Mouse (Mus musculus): ENCODE results near the gene Rin2. TPM values are rescaled to one million over a fixed set of nuclear protein-coding genes. Genes with fewer than 3 reads are reported as not detected.
A peak's percentile ranks its signal among the peaks of the same experiment; 100 is the strongest.

Rin2 gene
- total and polyA plus RNA-seq, 2 experiments = 3.4 to 10.9 TPM

DNA sequence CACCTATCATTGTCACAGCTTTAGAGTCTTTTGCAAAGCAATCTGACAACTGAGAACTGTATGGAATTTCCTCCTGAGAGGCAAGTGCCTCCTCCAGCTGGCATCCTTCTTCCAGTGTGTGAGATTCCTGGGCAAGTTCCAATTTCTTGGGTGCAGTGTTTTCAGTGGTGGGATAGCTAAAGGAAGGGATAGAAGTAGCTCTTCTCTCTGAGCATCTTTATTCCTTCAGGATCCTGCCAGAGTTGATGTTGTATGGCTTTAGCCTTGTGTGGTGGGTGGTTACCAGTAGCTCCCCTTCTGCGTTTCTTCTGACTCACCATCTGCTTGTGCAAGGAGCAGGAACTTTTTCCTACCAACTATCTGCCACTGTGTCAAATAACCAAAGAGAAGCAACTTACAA is 9.1 kb downstream of the Rin2 start:
- no peak for DNase-seq (ENCODE audit: extremely low read depth, low read depth, low spot score)
- H3K27ac ChIP-seq (replicated peaks; ENCODE audit: insufficient read depth, low read depth, low read length) = no peak overlapping the region
- H3K4me1 ChIP-seq (ENCODE audit: control insufficient read depth, insufficient read depth, low read length) = peaks cover 13% of the 10 kb centered on the region
- H3K4me3 ChIP-seq (ENCODE audit: insufficient read depth, low read depth, low read length) = no peak overlapping the region
- H3K27me3 ChIP-seq (ENCODE audit: control insufficient read depth, insufficient read depth, low read length) = no peaks in the 10 kb centered on the region
- H3K79me2 ChIP-seq (ENCODE audit: control insufficient read depth, insufficient read depth, low read length) = peaks cover 24% of the 10 kb centered on the region; the same call in 1 of the 2 replicates
- H3K36me3 ChIP-seq (ENCODE audit: control insufficient read depth, insufficient read depth, low read length) = no peaks in the 10 kb centered on the region
- H3K9ac ChIP-seq (ENCODE audit: low read depth, low read length) = no peak overlapping the region
- 88% methylated on average over 1 of the region's 1 CpGs for WGBS
- no peak for TF ChIP-seq POLR2A (IDR thresholded peaks at IDR 0.05; ENCODE audit: extremely low read depth, insufficient read depth, low read length)
- TF ChIP-seq CTCF (IDR thresholded peaks at IDR 0.05; ENCODE audit: low read depth, low read length) = no peak

- H3K79me2 ChIP-seq (ENCODE audit: control insufficient read depth, insufficient read depth, low read length) = peaks cover 24% of the 10 kb centered on the region; the same call in 1 of the 2 replicates
- 78% methylated on average over 8 of the region's 8 CpGs for WGBS
- H3K4me3 ChIP-seq (ENCODE audit: insufficient read depth, low read depth, low read length) = no peak overlapping the region
- DNase-seq (ENCODE audit: extremely low read depth, low read depth, low spot score) = no peak
- TF ChIP-seq CTCF (IDR thresholded peaks at IDR 0.05; ENCODE audit: low read depth, low read length) = no peak
- no peak for TF ChIP-seq POLR2A (IDR thresholded peaks at IDR 0.05; ENCODE audit: extremely low read depth, insufficient read depth, low read length)
- H3K36me3 ChIP-seq (ENCODE audit: control insufficient read depth, insufficient read depth, low read length) = no peaks in the 10 kb centered on the region
- no peak overlapping the region for H3K9ac ChIP-seq (ENCODE audit: low read depth, low read length)
- no peaks in the 10 kb centered on the region for H3K27me3 ChIP-seq (ENCODE audit: control insufficient read depth, insufficient read depth, low read length)
- H3K4me1 ChIP-seq (ENCODE audit: control insufficient read depth, insufficient read depth, low read length) = peaks cover 13% of the 10 kb centered on the region
- no peak overlapping the region for H3K27ac ChIP-seq (replicated peaks; ENCODE audit: insufficient read depth, low read depth, low read length)
These were observed 9.9 kb downstream of the Rin2 start for GRCm38 (mm10) chr2:145684891-145685290.

GRCm38 (mm10) chr2:145686017-145686416 is 11.0 kb downstream of the Rin2 start:
- H3K27me3 ChIP-seq (ENCODE audit: control insufficient read depth, insufficient read depth, low read length) = no peaks in the 10 kb centered on the region
- DNase-seq (ENCODE audit: extremely low read depth, low read depth, low spot score) = peak; percentile 90
- H3K36me3 ChIP-seq (ENCODE audit: control insufficient read depth, insufficient read depth, low read length) = no peaks in the 10 kb centered on the region
- no peak overlapping the region for H3K4me3 ChIP-seq (ENCODE audit: insufficient read depth, low read depth, low read length)
- 45% methylated on average over 4 of the region's 4 CpGs for WGBS
- H3K4me1 ChIP-seq (ENCODE audit: control insufficient read depth, insufficient read depth, low read length) = peaks cover 10% of the 10 kb centered on the region
- TF ChIP-seq CTCF (IDR thresholded peaks at IDR 0.05; ENCODE audit: low read depth, low read length) (no peak), POLR2A (IDR thresholded peaks at IDR 0.05; ENCODE audit: extremely low read depth, insufficient read depth, low read length) (no peak)
- H3K79me2 ChIP-seq (ENCODE audit: control insufficient read depth, insufficient read depth, low read length) = peaks cover 22% of the 10 kb centered on the region; the same call in 1 of the 2 replicates
- H3K9ac ChIP-seq (ENCODE audit: low read depth, low read length) = no peak overlapping the region
- H3K27ac ChIP-seq (replicated peaks; ENCODE audit: insufficient read depth, low read depth, low read length) = no peak overlapping the region

DNA sequence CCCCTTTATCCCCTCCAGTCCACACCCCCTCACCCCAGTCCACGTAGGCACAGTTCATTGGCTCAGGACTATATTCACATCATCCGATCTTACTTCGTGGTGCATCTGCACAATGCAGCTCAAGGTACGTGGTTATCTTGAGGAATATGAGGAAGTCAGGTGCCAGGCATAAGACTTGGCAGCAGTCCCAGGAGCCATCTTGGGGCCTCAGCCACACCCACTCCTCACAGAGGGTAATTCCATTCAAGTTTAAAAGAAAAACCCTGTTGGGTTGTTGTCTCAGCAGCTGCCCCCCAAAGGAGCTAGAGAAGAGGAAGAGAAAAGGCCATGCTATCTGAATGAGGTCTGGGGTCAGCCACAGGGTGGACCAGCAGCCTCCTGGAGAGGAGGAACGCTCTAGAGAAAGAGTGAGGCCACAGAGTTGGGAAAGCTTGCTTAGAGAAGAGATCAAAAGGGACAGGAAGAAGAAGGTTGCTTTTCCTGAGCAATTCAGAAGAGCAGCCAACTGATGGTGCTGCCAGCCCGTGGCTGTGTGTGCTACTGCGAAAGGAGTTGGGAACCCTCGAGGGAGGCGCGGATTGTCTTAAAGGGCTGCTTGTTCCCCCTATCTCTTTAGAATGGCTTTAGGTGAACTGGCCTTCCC is 16.5 kb downstream of the Rin2 start:
- no peak for DNase-seq (ENCODE audit: extremely low read depth, low read depth, low spot score)
- H3K9ac ChIP-seq (ENCODE audit: low read depth, low read length) = no peak overlapping the region
- H3K4me1 ChIP-seq (ENCODE audit: control insufficient read depth, insufficient read depth, low read length) = peaks cover 2% of the 10 kb centered on the region; the same call in 1 of the 2 replicates
- TF ChIP-seq CTCF (IDR thresholded peaks at IDR 0.05; ENCODE audit: low read depth, low read length) = no peak
- TF ChIP-seq POLR2A (IDR thresholded peaks at IDR 0.05; ENCODE audit: extremely low read depth, insufficient read depth, low read length) = no peak
- WGBS = 95% methylated on average over 10 of the region's 10 CpGs
- H3K27me3 ChIP-seq (ENCODE audit: control insufficient read depth, insufficient read depth, low read length) = no peaks in the 10 kb centered on the region
- H3K36me3 ChIP-seq (ENCODE audit: control insufficient read depth, insufficient read depth, low read length) = no peaks in the 10 kb centered on the region
- no peak overlapping the region for H3K4me3 ChIP-seq (ENCODE audit: insufficient read depth, low read depth, low read length)
- H3K79me2 ChIP-seq (ENCODE audit: control insufficient read depth, insufficient read depth, low read length) = peaks cover 27% of the 10 kb centered on the region
- no peak overlapping the region for H3K27ac ChIP-seq (replicated peaks; ENCODE audit: insufficient read depth, low read depth, low read length)

DNA sequence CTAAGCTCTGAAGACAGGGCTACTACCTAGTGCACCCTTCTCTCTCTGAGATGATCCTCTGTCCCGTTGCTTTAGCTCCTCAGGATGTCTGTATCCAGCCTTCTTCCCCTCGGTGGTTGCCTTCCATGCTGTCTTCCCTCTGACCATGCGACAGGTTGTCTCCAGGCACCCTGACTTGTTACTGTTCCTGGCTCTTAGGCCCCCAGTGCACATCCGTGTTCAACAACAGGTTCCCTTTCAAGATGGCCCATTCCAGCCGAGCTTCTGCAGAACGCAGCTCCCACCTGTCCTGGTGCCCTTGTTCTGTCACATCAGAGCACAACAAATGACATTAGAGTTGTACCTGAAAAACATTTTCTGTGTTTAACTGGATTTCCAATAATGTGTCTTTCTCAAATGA is 22.1 kb downstream of the Rin2 start:
- Histone ChIP-seq H3K27ac (replicated peaks; ENCODE audit: insufficient read depth, low read depth, low read length) (no peak overlapping the region), H3K4me3 (ENCODE audit: insufficient read depth, low read depth, low read length) (no peak overlapping the region), H3K36me3 (ENCODE audit: control insufficient read depth, insufficient read depth, low read length) (peaks cover 3% of the 10 kb centered on the region; the same call in 1 of the 2 replicates), H3K79me2 (ENCODE audit: control insufficient read depth, insufficient read depth, low read length) (peaks cover 3% of the 10 kb centered on the region; the same call in 1 of the 2 replicates), H3K4me1 (ENCODE audit: control insufficient read depth, insufficient read depth, low read length) (no peaks in the 10 kb centered on the region; the same call in 1 of the 2 replicates), H3K9ac (ENCODE audit: low read depth, low read length) (no peak overlapping the region), H3K27me3 (ENCODE audit: control insufficient read depth, insufficient read depth, low read length) (no peaks in the 10 kb centered on the region)
- no peak for DNase-seq (ENCODE audit: extremely low read depth, low read depth, low spot score)
- TF ChIP-seq CTCF (IDR thresholded peaks at IDR 0.05; ENCODE audit: low read depth, low read length) (no peak), POLR2A (IDR thresholded peaks at IDR 0.05; ENCODE audit: extremely low read depth, insufficient read depth, low read length) (no peak)
- WGBS = 84% methylated on average over 6 of the region's 6 CpGs

DNA sequence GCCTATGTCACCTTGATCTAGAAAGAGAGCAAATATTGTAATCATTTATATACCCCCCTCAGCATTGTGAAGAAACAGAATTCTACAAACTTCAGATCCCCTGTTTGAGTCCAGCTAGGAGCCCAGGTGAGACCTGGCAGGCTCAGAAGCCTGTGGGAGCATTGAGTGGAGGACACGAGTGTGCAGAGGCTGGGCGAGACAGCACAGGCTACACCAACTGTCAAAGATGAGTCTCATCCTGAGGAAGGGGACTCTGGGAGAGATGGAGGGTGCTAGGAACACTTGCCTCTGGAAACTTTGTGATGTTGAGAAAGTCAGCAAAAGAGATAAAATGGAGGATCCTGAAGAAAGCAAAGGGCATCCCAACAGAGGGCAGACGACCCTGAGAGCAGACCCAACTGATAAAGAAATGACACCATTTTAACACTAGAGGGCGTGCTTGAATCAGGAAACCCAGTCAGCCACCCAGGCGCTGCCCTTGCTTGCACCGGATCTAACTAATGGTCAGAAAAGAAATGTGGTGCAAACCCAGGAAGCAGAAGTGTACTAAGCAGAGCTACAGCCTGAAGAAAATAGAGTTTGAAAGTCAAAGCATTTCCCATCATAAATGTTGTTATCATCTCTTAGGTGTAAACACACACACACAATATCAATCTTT is 24.5 kb downstream of the Rin2 start:
- peak; percentile 29 for DNase-seq (ENCODE audit: extremely low read depth, low read depth, low spot score)
- H3K9ac ChIP-seq (ENCODE audit: low read depth, low read length) = no peak overlapping the region
- no peaks in the 10 kb centered on the region; the same call in 1 of the 2 replicates for H3K79me2 ChIP-seq (ENCODE audit: control insufficient read depth, insufficient read depth, low read length)
- 34% methylated on average over 6 of the region's 6 CpGs for WGBS
- no peak for TF ChIP-seq POLR2A (IDR thresholded peaks at IDR 0.05; ENCODE audit: extremely low read depth, insufficient read depth, low read length)
- TF ChIP-seq CTCF (IDR thresholded peaks at IDR 0.05; ENCODE audit: low read depth, low read length) = peak; percentile 83
- no peaks in the 10 kb centered on the region for H3K27me3 ChIP-seq (ENCODE audit: control insufficient read depth, insufficient read depth, low read length)
- H3K36me3 ChIP-seq (ENCODE audit: control insufficient read depth, insufficient read depth, low read length) = peaks cover 3% of the 10 kb centered on the region; the same call in 1 of the 2 replicates
- H3K4me1 ChIP-seq (ENCODE audit: control insufficient read depth, insufficient read depth, low read length) = no peaks in the 10 kb centered on the region
- no peak overlapping the region for H3K27ac ChIP-seq (replicated peaks; ENCODE audit: insufficient read depth, low read depth, low read length)
- H3K4me3 ChIP-seq (ENCODE audit: insufficient read depth, low read depth, low read length) = no peak overlapping the region

Data from liver, adult 2 months (tissue).